Mouse (Mus musculus): ENCODE measurements at regions not wholly inside any gene's neighbourhood (a gene's known extent, or its start where the extent isn't known, plus 50 kb on each side); places are given as distances from the start of the nearest gene placed in this dataset.

GRCm38 (mm10) chr9:25031466-25031865, 57.8 kb upstream of the Gm10181 start:
- ATAC-seq (ENCODE audit: low read depth) (no peak), DNase-seq (no peak)
- 68% methylated on average over 6 of the region's 6 CpGs for WGBS (ENCODE audit: insufficient replicate concordance)

More at GRCm38 (mm10) chr9:25031466-25031865, 57.8 kb upstream of the Gm10181 start:
- Histone ChIP-seq H3K4me2 (no peak overlapping the region), H3K27ac (no peak overlapping the region), H3K4me1 (replicated peaks) (no peaks in the 10 kb centered on the region), H3K27me3 (no peaks in the 10 kb centered on the region), H3K4me3 (replicated peaks) (no peak overlapping the region), H3K9me3 (replicated peaks) (no peaks in the 10 kb centered on the region), H3K9ac (no peak overlapping the region), H3K36me3 (no peaks in the 10 kb centered on the region)

All from liver, embryonic 13.5 days (tissue).